Mouse (Mus musculus) embryonic fibroblast, embryonic 13.5 days (primary cell): Measurements from ENCODE around the gene Zc3hav1. TPM values are rescaled to one million over a fixed set of nuclear protein-coding genes. Genes with fewer than 3 reads are reported as not detected.
A peak's percentile ranks its signal among the peaks of the same experiment; 100 is the strongest.

Source experiments
- H3K27ac ChIP-seq: 2 replicates; pipeline ENCODE4 v1.5.1; 2012; ENCODE audit warnings: low read length, control low read depth, inconsistent platforms; ENCODE audit not compliant: insufficient read depth
- H3K4me1 ChIP-seq: 2 replicates; pipeline ENCODE4 v1.6.1; 2011; ENCODE audit warnings: low read length; ENCODE audit not compliant: control insufficient read depth, insufficient read depth
- H3K4me3 ChIP-seq: 2 replicates; pipeline ENCODE4 v1.5.1; 2011; ENCODE audit warnings: mild to moderate bottlenecking, control low read depth, low read length; ENCODE audit not compliant: insufficient read depth
- CTCF ChIP-seq: IDR thresholded peaks from 2 replicates; pipeline ENCODE4 v1.5.1; 2011; ENCODE audit warnings: mild to moderate bottlenecking, control low read depth, low read length, moderate library complexity, borderline replicate concordance; ENCODE audit not compliant: insufficient read depth
- POLR2A ChIP-seq: IDR thresholded peaks from 2 replicates; pipeline ENCODE4 v1.6.1; 2011; ENCODE audit warnings: low read depth, mild to moderate bottlenecking, control low read depth, low read length, moderate library complexity
- polyA plus RNA-seq: library from polyadenylated mRNA; stranded (reverse); fragments of >200 nt; gene quantifications from 2 replicates; pipeline ENCODE4 v1.2.4, GENCODE M21; 2011; ENCODE audit warnings: low read depth; ENCODE audit not compliant: missing spikeins, insufficient read length

Gene Zc3hav1
- polyA plus RNA-seq, 1 experiment = 51.3 TPM

DNA sequence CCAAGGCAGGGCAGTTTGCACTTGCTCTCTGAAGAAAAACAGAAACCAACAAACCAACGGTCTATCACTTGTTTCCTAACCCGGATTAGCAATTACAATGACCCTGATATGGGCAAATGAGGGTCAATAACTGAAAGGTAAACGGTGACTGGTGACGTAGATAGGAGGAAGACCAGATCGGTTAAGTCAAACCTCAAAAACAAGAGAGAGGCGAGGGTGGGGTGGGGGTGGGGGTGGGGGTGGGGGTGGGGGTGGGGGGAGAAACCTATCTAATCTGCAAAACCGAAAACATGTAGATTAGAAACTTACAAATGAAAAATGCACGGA, 11.8 kb downstream of the Zc3hav1 start:
- no peak overlapping the region for H3K4me3 ChIP-seq
- H3K4me1 ChIP-seq = no peaks in the 10 kb centered on the region

DNA sequence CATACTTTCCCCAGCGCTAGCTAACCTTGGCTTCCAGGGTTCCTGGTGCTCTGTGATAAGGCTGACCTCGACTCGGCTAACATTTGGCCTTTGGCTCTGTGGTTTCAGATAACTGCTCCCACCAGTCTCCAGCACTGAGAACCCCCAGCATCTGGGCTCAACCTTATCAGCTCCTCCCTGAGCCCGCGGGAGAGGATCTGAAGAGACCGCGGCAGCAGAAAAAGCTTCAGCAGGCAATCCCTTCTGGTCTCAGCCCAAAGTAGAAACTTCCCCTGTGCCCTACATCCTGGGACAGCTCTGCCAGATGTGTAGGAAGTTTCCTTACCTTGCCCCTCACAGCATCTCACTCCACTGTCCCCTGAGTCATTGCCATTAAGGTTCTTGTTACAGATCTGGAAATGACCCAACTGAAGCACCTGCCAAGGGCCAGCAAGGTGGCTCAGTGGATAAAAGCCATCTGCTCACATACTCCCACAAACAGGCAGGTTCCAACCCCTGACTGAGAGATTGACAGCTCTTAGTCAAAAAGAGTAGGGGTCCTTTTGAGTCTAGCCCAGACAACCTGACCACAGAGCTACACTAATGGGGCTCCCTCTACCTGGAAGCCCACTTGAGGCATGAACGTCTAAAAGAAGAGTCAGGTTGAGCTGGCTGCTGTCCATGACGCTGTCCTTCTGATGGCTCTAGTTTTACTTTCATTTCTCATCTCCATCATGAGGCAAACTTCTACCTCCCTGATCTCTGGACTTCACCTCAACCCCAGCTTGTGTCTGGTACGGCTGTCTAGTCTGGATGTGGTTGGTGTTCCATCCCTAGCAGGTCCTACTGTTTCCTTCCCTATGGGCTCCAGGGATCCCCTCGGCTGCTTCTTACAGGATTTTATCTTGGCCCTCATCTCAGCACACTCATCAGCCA, 12.4 kb downstream of the Zc3hav1 start:
- TF ChIP-seq POLR2A (no peak), CTCF (no peak)
- Histone ChIP-seq H3K27ac (no peak overlapping the region), H3K4me1 (no peaks in the 10 kb centered on the region), H3K4me3 (no peak overlapping the region)

More for the DNA sequence above, 11.8 kb downstream of the Zc3hav1 start:
- TF ChIP-seq POLR2A (no peak), CTCF (no peak)
- no peak overlapping the region for H3K27ac ChIP-seq

DNA sequence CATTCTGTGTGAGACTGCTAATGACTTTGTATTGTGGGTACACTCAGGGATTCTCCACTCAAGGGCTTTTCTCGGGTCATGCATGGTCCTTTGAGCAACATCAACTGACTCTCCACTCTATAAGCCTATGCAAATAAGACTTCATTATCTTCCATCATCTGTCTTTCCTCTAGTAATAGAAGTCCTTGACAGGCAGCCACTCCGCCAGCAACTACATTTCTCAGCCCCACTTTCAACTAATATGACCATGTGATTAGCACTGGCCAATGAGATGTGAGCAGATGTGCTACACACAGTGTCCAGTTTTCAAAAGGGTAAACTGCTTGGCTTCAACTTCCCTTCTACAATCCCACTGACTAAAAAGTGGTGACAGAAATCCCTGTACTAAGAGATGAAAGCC, 15.3 kb downstream of the Zc3hav1 start:
- Histone ChIP-seq H3K4me1 (no peaks in the 10 kb centered on the region), H3K27ac (no peak overlapping the region), H3K4me3 (no peak overlapping the region)
- no peak for TF ChIP-seq CTCF
- TF ChIP-seq POLR2A = no peak

DNA sequence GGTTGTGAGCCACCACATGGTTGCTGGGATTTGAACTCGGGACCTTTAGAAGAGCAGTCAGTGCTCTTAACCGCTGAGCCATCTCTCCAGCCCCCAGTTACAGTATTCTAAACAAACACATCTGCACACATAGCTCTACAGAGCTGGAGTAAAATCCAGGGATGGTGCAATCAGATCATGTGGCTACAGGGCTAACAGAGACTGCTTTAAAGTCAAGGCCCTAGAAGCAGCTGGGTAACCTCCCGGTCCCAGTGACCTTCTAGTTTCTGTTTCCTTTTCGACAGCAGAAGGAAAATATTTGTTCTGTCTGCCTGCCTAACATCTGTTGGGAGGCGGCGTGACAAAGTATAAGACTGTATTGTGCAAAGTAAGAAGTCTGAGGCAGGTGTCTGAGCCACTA, 16.5 kb downstream of the Zc3hav1 start:
- no peaks in the 10 kb centered on the region for H3K4me1 ChIP-seq
- H3K4me3 ChIP-seq = no peak overlapping the region
- no peak for TF ChIP-seq CTCF
- TF ChIP-seq POLR2A = no peak
- no peak overlapping the region for H3K27ac ChIP-seq

DNA sequence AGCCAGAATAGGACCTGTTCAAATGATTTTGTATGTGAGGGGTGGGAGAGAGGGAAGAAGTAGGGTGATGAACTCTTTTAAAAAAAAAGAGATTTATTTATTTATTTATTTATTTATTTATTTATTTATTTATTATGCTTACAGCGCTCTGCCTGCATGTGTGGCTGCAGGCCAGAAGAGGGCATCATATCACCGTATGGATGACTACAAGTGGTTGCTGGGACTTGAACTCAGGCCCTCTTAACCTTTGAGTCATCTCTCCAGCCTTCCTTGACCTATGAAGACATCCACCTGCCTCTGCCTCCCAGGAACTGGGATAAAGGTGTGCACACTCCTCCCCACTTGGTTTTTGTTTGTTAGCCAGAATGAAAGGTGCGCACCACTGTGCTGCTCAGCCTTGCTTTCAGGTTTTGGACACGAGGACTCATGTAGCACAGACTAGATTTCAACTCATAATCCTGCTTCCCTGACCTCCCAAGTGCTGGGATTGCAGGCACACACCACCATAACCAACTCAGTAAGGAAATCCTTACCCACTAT, 17.2 kb downstream of the Zc3hav1 start:
- H3K4me1 ChIP-seq = no peaks in the 10 kb centered on the region
- no peak for TF ChIP-seq CTCF
- TF ChIP-seq POLR2A = no peak
- no peak overlapping the region for H3K27ac ChIP-seq

DNA sequence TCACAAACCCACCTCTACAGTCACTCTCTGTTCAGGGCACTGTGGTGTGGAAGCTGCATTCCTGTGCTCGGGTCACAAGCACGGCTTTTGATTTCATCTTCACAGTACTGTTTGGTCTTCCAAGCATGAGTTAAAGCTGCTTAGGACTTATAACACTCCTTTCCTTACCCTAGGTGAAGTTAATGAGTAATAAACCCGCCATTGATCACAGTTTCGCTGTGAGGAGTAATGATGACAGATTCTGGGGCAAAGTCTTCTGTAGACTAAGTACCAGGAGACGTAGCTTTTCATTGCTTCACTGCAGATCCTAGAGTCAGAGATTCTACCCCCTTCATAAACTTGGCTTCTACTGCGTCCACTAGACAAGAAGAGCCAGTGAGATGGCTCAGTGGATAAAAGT, 19.1 kb downstream of the Zc3hav1 start:
- TF ChIP-seq CTCF = no peak
- TF ChIP-seq POLR2A = no peak
- Histone ChIP-seq H3K4me1 (no peaks in the 10 kb centered on the region), H3K4me3 (no peak overlapping the region), H3K27ac (no peak overlapping the region)

More for the DNA sequence above, 17.2 kb downstream of the Zc3hav1 start:
- no peak overlapping the region for H3K4me3 ChIP-seq

DNA sequence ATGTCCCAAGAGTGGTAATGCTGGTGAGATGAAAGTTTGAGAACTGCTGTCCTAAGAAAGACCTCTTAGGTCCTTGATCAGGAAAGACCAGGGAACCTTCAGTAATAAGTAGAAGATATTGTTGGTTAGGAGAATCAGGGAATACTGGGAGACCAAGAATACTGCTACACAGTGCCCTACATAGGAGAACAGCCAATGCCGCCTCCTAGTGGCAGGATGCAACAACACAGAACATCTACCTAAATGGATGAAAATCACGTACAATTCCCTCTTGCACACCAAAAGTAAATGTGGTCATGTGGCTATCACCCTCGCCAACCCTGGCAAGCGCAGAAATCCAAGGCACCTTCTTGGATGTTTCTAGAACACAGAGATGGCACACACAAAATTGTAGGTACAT, 27.8 kb downstream of the Zc3hav1 start:
- no peak overlapping the region for H3K27ac ChIP-seq
- no peak overlapping the region for H3K4me3 ChIP-seq
- H3K4me1 ChIP-seq = no peaks in the 10 kb centered on the region
- TF ChIP-seq CTCF = peak; percentile 57; the same call in 1 of the 2 replicates
- no peak for TF ChIP-seq POLR2A

DNA sequence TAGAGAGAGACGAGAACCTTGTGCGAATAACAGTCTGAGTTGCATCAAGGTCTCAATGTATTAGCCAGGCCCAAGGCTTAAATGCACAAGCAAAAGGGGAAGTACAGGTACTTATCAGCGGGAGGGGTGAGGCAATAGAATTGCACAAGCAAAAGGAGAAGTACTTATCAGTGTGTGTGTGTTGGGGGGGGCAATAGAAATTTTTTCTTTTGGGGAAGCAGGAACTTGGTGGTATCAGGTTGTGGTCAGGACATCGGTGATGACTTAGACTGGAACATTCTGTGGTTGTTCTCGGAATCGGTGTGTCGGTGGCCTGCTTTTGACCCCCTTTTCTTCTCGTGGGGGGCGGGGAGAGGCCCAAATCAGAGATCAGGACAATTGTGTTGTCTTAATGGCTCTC, 33.8 kb downstream of the Zc3hav1 start:
- no peak for TF ChIP-seq CTCF
- H3K27ac ChIP-seq = no peak overlapping the region
- H3K4me1 ChIP-seq = no peaks in the 10 kb centered on the region
- H3K4me3 ChIP-seq = no peak overlapping the region

DNA sequence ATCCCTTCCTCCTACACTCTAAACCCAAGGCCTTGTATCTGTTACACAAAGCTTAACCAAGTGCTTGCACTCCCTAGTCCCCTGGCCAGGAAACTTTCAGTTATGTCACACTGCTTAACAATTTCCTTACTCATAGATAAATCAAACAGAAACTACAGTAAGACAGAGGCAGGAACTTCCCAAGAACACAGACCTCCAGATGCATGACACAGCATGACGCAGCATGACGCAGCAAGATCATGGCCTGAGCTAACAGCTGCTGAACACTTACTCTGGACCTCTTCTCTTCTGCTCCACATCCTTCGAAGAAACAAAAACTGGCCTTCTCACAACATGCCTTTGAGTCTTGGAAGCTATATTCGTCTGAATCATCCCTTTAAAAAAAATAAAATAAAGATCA, 38.4 kb downstream of the Zc3hav1 start:
- TF ChIP-seq POLR2A (no peak), CTCF (no peak)
- Histone ChIP-seq H3K27ac (peak overlapping the region; percentile 8; the same call in 1 of the 2 replicates), H3K4me1 (no peaks in the 10 kb centered on the region), H3K4me3 (no peak overlapping the region)

DNA sequence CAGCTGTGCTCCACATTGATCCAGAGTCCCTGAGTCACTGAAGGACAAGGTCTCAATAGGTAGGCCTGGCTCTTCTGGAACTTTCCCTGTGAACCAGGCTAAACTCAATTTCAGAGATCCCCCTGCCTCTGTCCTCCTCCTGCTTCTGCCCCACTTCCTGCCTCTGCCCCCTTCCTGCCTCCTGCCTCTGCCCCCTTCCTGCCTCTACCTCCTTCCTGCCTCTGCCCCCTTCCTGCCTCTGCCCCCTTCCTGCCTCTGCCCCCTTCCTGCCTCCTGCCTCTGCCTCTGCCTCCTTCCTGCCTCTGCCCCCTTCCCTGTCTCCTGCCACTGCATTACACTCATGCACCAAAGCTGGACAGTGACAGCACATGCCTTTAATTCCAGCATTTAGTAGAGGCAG, 44.7 kb downstream of the Zc3hav1 start:
- no peak overlapping the region for H3K27ac ChIP-seq
- H3K4me3 ChIP-seq = no peak overlapping the region
- TF ChIP-seq CTCF (no peak), POLR2A (no peak)
- no peaks in the 10 kb centered on the region for H3K4me1 ChIP-seq

DNA sequence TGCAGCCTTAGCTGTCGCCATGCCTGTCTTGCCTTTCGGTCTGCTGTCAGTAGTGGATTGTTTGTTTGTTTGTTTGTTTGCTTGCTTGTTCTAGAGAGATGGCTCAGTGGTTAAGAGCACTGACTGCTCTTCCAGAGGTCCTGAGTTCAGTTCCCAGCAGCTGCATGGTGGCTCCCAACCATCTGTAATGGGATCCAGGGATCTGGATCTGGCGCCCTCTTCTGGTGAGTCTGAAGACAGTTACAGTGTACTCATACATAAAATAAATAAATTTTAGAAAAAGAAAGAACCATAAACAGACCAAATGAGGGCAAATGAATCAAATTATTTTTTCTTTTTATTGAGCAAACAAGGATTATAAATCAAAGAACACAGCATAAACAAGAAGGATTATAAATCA, 49.4 kb downstream of the Zc3hav1 start:
- H3K27ac ChIP-seq = no peak overlapping the region
- no peaks in the 10 kb centered on the region for H3K4me1 ChIP-seq
- no peak for TF ChIP-seq CTCF
- no peak for TF ChIP-seq POLR2A
- no peak overlapping the region for H3K4me3 ChIP-seq
